Mouse (Mus musculus): ENCODE results near the gene Stxbp4. TPM values are rescaled to one million over a fixed set of nuclear protein-coding genes. Genes with fewer than 3 reads are reported as not detected.

The Stxbp4 gene
- polyA plus RNA-seq, 1 experiment from 2014 or later, result 46.0 TPM

DNA sequence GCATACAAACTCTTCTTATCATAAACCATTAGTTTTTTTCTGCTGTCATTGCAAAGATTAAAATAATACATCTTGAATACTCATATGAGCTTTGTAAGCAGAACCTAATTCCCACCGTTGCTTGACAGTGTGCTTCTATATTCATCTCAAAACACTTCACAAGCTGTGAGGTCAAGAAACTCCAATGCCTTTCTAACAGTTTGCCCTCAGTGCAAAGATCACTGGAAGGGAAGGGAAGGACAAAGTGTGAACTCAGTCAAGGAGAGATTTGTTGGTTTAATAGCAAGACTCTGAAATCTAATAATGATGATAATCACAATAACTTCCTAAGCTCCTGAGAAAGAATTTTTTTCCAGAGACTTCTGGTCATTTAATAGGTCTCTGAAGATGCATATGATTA, 10.1 kb downstream of the Stxbp4 start:
- 96% methylated on average over 1 of the region's 1 CpGs for WGBS
- Histone ChIP-seq H3K9ac (ENCODE audit: low read length) (no peak overlapping the region), H3K4me1 (replicated peaks; ENCODE audit: control insufficient read depth, insufficient read depth, low read length) (no peaks in the 10 kb centered on the region), H3K4me2 (ENCODE audit: low read depth, low read length, severe bottlenecking) (no peak overlapping the region), H3K36me3 (ENCODE audit: control insufficient read depth, insufficient read depth, low read length) (no peaks in the 10 kb centered on the region), H3K4me3 (ENCODE audit: low read depth, low read length) (no peak overlapping the region), H3K27me3 (ENCODE audit: control insufficient read depth, insufficient read depth, low read length) (no peaks in the 10 kb centered on the region), H3K27ac (ENCODE audit: low read depth, low read length) (no peak overlapping the region), H3K9me3 (ENCODE audit: control insufficient read depth, low read length) (no peaks in the 10 kb centered on the region)
- DNase-seq (ENCODE audit: low spot score), result no peak
- no peak for ATAC-seq (replicated peaks; ENCODE audit: low FRiP score)

DNA sequence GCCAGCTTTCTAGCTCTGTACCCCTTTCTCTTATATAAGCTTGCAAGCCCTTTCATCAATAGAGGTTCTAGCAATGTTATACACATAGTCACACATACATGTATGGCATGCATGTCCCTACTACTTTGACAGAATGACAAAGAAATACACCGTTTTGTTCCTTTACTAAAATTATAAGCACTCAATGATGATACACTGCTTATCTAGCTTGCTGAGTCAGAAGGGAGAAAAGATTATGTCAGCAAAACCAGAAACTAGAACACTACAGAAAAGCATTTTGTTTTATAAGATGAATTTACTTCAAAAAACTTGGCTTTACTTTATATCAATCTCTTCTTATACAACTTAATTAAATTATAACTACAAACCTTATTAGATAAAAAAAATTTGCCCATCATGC, 12.7 kb downstream of the Stxbp4 start:
- no peaks in the 10 kb centered on the region for H3K36me3 ChIP-seq (ENCODE audit: control insufficient read depth, insufficient read depth, low read length)
- no peaks in the 10 kb centered on the region for H3K4me1 ChIP-seq (replicated peaks; ENCODE audit: control insufficient read depth, insufficient read depth, low read length)
- H3K27ac ChIP-seq (ENCODE audit: low read depth, low read length), result no peak overlapping the region
- no peak overlapping the region for H3K4me2 ChIP-seq (ENCODE audit: low read depth, low read length, severe bottlenecking)
- H3K27me3 ChIP-seq (ENCODE audit: control insufficient read depth, insufficient read depth, low read length), result no peaks in the 10 kb centered on the region
- no peaks in the 10 kb centered on the region for H3K9me3 ChIP-seq (ENCODE audit: control insufficient read depth, low read length)
- no peak overlapping the region for H3K4me3 ChIP-seq (ENCODE audit: low read depth, low read length)
- no peak overlapping the region for H3K9ac ChIP-seq (ENCODE audit: low read length)
- ATAC-seq (replicated peaks; ENCODE audit: low FRiP score) (no peak), DNase-seq (ENCODE audit: low spot score) (no peak)
- 90% methylated on average over 1 of the region's 1 CpGs for WGBS

- ATAC-seq (replicated peaks; ENCODE audit: low FRiP score), result no peak
- Histone ChIP-seq H3K9ac (ENCODE audit: low read length) (no peak overlapping the region), H3K27me3 (ENCODE audit: control insufficient read depth, insufficient read depth, low read length) (no peaks in the 10 kb centered on the region), H3K4me2 (ENCODE audit: low read depth, low read length, severe bottlenecking) (no peak overlapping the region), H3K4me3 (ENCODE audit: low read depth, low read length) (no peak overlapping the region), H3K36me3 (ENCODE audit: control insufficient read depth, insufficient read depth, low read length) (no peaks in the 10 kb centered on the region), H3K4me1 (replicated peaks; ENCODE audit: control insufficient read depth, insufficient read depth, low read length) (no peaks in the 10 kb centered on the region), H3K27ac (ENCODE audit: low read depth, low read length) (no peak overlapping the region), H3K9me3 (ENCODE audit: control insufficient read depth, low read length) (no peaks in the 10 kb centered on the region)
- WGBS, result 60% methylated on average over 6 of the region's 6 CpGs
- no peak for DNase-seq (ENCODE audit: low spot score)
Measured at GRCm38 (mm10) chr11:90623477-90623876, 14.4 kb downstream of the Stxbp4 start.

- Histone ChIP-seq H3K27ac (ENCODE audit: low read depth, low read length) (no peak overlapping the region), H3K27me3 (ENCODE audit: control insufficient read depth, insufficient read depth, low read length) (no peaks in the 10 kb centered on the region), H3K4me1 (replicated peaks; ENCODE audit: control insufficient read depth, insufficient read depth, low read length) (no peaks in the 10 kb centered on the region), H3K9me3 (ENCODE audit: control insufficient read depth, low read length) (no peaks in the 10 kb centered on the region), H3K4me2 (ENCODE audit: low read depth, low read length, severe bottlenecking) (no peak overlapping the region), H3K4me3 (ENCODE audit: low read depth, low read length) (no peak overlapping the region), H3K36me3 (ENCODE audit: control insufficient read depth, insufficient read depth, low read length) (no peaks in the 10 kb centered on the region), H3K9ac (ENCODE audit: low read length) (no peak overlapping the region)
- WGBS, result 96% methylated on average over 7 of the region's 7 CpGs
- ATAC-seq (replicated peaks; ENCODE audit: low FRiP score) (no peak), DNase-seq (ENCODE audit: low spot score) (no peak)
Measured at GRCm38 (mm10) chr11:90622500-90622899, 15.4 kb downstream of the Stxbp4 start.

DNA sequence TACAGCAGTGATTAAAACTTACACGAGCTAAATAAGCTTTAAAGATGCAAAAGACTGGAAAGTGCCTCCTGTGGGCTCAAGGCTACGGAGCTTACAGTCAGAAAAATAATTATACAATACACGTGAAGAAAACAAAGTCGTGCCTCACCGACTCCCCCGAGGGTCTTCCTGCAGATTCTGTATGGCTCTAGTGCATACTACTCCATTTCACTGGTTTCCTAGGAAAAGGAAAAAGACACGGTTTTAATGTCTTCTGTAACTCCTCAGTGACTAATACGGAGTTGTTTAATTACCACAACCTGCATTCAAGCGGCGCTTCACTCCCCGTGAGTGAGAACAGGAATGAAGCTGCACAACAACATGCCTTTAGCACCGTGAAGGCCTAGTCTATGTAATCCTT, 15.8 kb downstream of the Stxbp4 start:
- Histone ChIP-seq H3K27me3 (ENCODE audit: control insufficient read depth, insufficient read depth, low read length) (no peaks in the 10 kb centered on the region), H3K9me3 (ENCODE audit: control insufficient read depth, low read length) (no peaks in the 10 kb centered on the region), H3K27ac (ENCODE audit: low read depth, low read length) (no peak overlapping the region), H3K4me1 (replicated peaks; ENCODE audit: control insufficient read depth, insufficient read depth, low read length) (no peaks in the 10 kb centered on the region), H3K9ac (ENCODE audit: low read length) (no peak overlapping the region), H3K4me3 (ENCODE audit: low read depth, low read length) (no peak overlapping the region), H3K4me2 (ENCODE audit: low read depth, low read length, severe bottlenecking) (no peak overlapping the region), H3K36me3 (ENCODE audit: control insufficient read depth, insufficient read depth, low read length) (no peaks in the 10 kb centered on the region)
- DNase-seq (ENCODE audit: low spot score) (no peak), ATAC-seq (replicated peaks; ENCODE audit: low FRiP score) (no peak)
- 93% methylated on average over 12 of the region's 12 CpGs for WGBS

GRCm38 (mm10) chr11:90616431-90616830, 21.5 kb downstream of the Stxbp4 start:
- DNase-seq (ENCODE audit: low spot score) (no peak), ATAC-seq (replicated peaks; ENCODE audit: low FRiP score) (no peak)
- H3K27ac ChIP-seq (ENCODE audit: low read depth, low read length), result no peak overlapping the region
- no peaks in the 10 kb centered on the region for H3K9me3 ChIP-seq (ENCODE audit: control insufficient read depth, low read length)
- H3K4me1 ChIP-seq (replicated peaks; ENCODE audit: control insufficient read depth, insufficient read depth, low read length), result no peaks in the 10 kb centered on the region
- H3K36me3 ChIP-seq (ENCODE audit: control insufficient read depth, insufficient read depth, low read length), result no peaks in the 10 kb centered on the region
- H3K4me2 ChIP-seq (ENCODE audit: low read depth, low read length, severe bottlenecking), result no peak overlapping the region
- H3K9ac ChIP-seq (ENCODE audit: low read length), result no peak overlapping the region
- H3K4me3 ChIP-seq (ENCODE audit: low read depth, low read length), result no peak overlapping the region
- H3K27me3 ChIP-seq (ENCODE audit: control insufficient read depth, insufficient read depth, low read length), result no peaks in the 10 kb centered on the region

GRCm38 (mm10) chr11:90614743-90615142, 23.1 kb downstream of the Stxbp4 start:
- 95% methylated on average over 6 of the region's 6 CpGs for WGBS
- H3K27ac ChIP-seq (ENCODE audit: low read depth, low read length), result no peak overlapping the region
- no peak for ATAC-seq (replicated peaks; ENCODE audit: low FRiP score)
- no peaks in the 10 kb centered on the region for H3K36me3 ChIP-seq (ENCODE audit: control insufficient read depth, insufficient read depth, low read length)
- H3K4me2 ChIP-seq (ENCODE audit: low read depth, low read length, severe bottlenecking), result no peak overlapping the region
- H3K4me1 ChIP-seq (replicated peaks; ENCODE audit: control insufficient read depth, insufficient read depth, low read length), result no peaks in the 10 kb centered on the region
- H3K27me3 ChIP-seq (ENCODE audit: control insufficient read depth, insufficient read depth, low read length), result no peaks in the 10 kb centered on the region
- no peak for DNase-seq (ENCODE audit: low spot score)
- H3K9me3 ChIP-seq (ENCODE audit: control insufficient read depth, low read length), result no peaks in the 10 kb centered on the region
- no peak overlapping the region for H3K4me3 ChIP-seq (ENCODE audit: low read depth, low read length)
- no peak overlapping the region for H3K9ac ChIP-seq (ENCODE audit: low read length)

GRCm38 (mm10) chr11:90612118-90612517, 25.8 kb downstream of the Stxbp4 start:
- H3K9ac ChIP-seq (ENCODE audit: low read length), result no peak overlapping the region
- no peaks in the 10 kb centered on the region for H3K27me3 ChIP-seq (ENCODE audit: control insufficient read depth, insufficient read depth, low read length)
- H3K27ac ChIP-seq (ENCODE audit: low read depth, low read length), result no peak overlapping the region
- H3K4me3 ChIP-seq (ENCODE audit: low read depth, low read length), result no peak overlapping the region
- no peaks in the 10 kb centered on the region for H3K4me1 ChIP-seq (replicated peaks; ENCODE audit: control insufficient read depth, insufficient read depth, low read length)
- no peaks in the 10 kb centered on the region; the same call in 1 of the 2 replicates for H3K36me3 ChIP-seq (ENCODE audit: control insufficient read depth, insufficient read depth, low read length)
- no peak for ATAC-seq (replicated peaks; ENCODE audit: low FRiP score)
- H3K4me2 ChIP-seq (ENCODE audit: low read depth, low read length, severe bottlenecking), result no peak overlapping the region
- no peak for DNase-seq (ENCODE audit: low spot score)
- no peaks in the 10 kb centered on the region for H3K9me3 ChIP-seq (ENCODE audit: control insufficient read depth, low read length)

GRCm38 (mm10) chr11:90603066-90603465, 34.8 kb downstream of the Stxbp4 start:
- Histone ChIP-seq H3K9me3 (ENCODE audit: control insufficient read depth, low read length) (no peaks in the 10 kb centered on the region), H3K4me3 (ENCODE audit: low read depth, low read length) (no peak overlapping the region), H3K4me1 (replicated peaks; ENCODE audit: control insufficient read depth, insufficient read depth, low read length) (no peaks in the 10 kb centered on the region), H3K9ac (ENCODE audit: low read length) (no peak overlapping the region), H3K27ac (ENCODE audit: low read depth, low read length) (no peak overlapping the region), H3K27me3 (ENCODE audit: control insufficient read depth, insufficient read depth, low read length) (no peaks in the 10 kb centered on the region), H3K4me2 (ENCODE audit: low read depth, low read length, severe bottlenecking) (no peak overlapping the region), H3K36me3 (ENCODE audit: control insufficient read depth, insufficient read depth, low read length) (no peaks in the 10 kb centered on the region; the same call in 1 of the 2 replicates)
- WGBS, result 92% methylated on average over 2 of the region's 2 CpGs
- ATAC-seq (replicated peaks; ENCODE audit: low FRiP score) (no peak), DNase-seq (ENCODE audit: low spot score) (no peak)

Measured in forebrain, embryonic 11.5 days (tissue).